Mouse (Mus musculus) bone marrow, adult 2 months (tissue): ENCODE measurements around the gene Tdrd7. TPM values are rescaled to one million over a fixed set of nuclear protein-coding genes. Genes with fewer than 3 reads are reported as not detected.

Experiments used
- H3K27ac ChIP-seq: fragments of 200-500 bp; 2 replicates; pipeline ENCODE4 v1.5.1; 2012; ENCODE audit warnings: low read depth, mild to moderate bottlenecking, control low read depth, inconsistent platforms, low read length; ENCODE audit not compliant: control insufficient read depth, poor library complexity, insufficient read depth
- H3K4me1 ChIP-seq: fragments of 200-500 bp; 2 replicates; pipeline ENCODE4 v1.6.1; 2011; ENCODE audit warnings: low read length; ENCODE audit not compliant: control insufficient read depth, insufficient read depth
- H3K4me3 ChIP-seq: fragments of 200-500 bp; replicated peaks from 2 replicates; pipeline ENCODE3; 2011; ENCODE audit warnings: mild to moderate bottlenecking, low read depth, low read length, control low read depth; ENCODE audit not compliant: control insufficient read depth
- CTCF ChIP-seq: fragments of 200-500 bp; IDR thresholded peaks from 2 replicates; pipeline ENCODE4 v1.5.1; 2011; ENCODE audit warnings: low read length, control low read depth; ENCODE audit not compliant: control insufficient read depth, insufficient read depth
- POLR2A ChIP-seq: fragments of 200-500 bp; IDR thresholded peaks from 2 replicates; pipeline ENCODE4 v1.6.1; 2011; ENCODE audit warnings: low read depth, mild to moderate bottlenecking, control low read depth, low read length, borderline replicate concordance; ENCODE audit not compliant: control insufficient read depth
- WGBS: fragments of 180-500 bp; shearing (Covaris S2); methylation state at CpG from one replicate; pipeline ENCODE4 v1.1.7; 2018; 5-methylcytosine and 5-hydroxymethylcytosine counted together
- polyA plus RNA-seq: library from polyadenylated mRNA; stranded (reverse); fragments of >200 nt; gene quantifications from 2 replicates; pipeline ENCODE4 v1.2.4, GENCODE M21; 2011; ENCODE audit warnings: low replicate concordance; ENCODE audit not compliant: missing spikeins, insufficient read depth, insufficient read length

Tdrd7 gene
- polyA plus RNA-seq, 1 experiment, result 15.2 TPM

DNA sequence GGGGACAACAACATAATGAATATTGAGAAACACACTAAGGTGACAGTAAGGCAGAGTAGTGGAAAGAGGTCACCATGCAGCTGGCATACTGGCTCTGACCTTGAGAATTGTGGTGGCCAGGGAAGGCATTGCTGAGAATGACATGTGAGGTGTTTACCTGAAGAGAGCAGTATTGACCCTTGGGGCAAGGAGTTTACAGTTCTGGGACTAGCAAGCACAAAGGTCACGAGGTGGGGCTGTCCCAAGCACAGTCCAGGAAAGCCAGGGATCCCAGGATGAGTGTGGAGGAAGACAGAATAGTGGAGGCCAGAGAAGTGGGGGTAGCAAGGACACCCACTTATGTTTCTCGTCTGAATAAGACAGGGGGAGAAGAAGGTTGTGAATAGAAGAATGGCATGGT is 14.8 kb downstream of the Tdrd7 start:
- 61% methylated on average over 2 of the region's 2 CpGs for WGBS
- H3K27ac ChIP-seq, result no peak overlapping the region
- TF ChIP-seq CTCF, result no peak

DNA sequence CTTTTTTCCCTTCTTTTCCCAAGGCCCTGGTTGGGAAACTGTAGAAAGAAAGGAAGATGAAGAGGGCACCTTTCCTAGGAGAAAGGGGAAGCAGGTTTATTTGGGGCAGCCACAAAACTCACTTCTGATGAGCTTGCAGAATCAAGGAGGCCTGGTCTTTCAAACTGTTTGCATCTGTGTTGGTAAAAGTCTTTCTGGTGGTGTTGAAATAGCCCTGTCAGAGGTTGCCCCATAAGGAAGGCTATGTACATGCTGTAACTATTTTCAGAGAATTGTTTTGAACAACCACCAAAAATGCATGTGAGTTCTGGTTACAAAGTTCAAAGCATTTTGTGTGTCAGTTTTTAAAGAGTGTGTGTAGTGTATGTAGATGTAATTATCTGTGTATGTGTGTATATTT is 15.9 kb downstream of the Tdrd7 start:
- H3K4me1 ChIP-seq, result peaks cover 3% of the 10 kb centered on the region
- no peak overlapping the region; the same call in 1 of the 2 replicates for H3K27ac ChIP-seq
- no peak overlapping the region for H3K4me3 ChIP-seq
- no peak for TF ChIP-seq POLR2A
- no peak for TF ChIP-seq CTCF

More for the DNA sequence above, 14.8 kb downstream of the Tdrd7 start:
- Histone ChIP-seq H3K4me1 (peaks cover 3% of the 10 kb centered on the region), H3K4me3 (no peak overlapping the region)

DNA sequence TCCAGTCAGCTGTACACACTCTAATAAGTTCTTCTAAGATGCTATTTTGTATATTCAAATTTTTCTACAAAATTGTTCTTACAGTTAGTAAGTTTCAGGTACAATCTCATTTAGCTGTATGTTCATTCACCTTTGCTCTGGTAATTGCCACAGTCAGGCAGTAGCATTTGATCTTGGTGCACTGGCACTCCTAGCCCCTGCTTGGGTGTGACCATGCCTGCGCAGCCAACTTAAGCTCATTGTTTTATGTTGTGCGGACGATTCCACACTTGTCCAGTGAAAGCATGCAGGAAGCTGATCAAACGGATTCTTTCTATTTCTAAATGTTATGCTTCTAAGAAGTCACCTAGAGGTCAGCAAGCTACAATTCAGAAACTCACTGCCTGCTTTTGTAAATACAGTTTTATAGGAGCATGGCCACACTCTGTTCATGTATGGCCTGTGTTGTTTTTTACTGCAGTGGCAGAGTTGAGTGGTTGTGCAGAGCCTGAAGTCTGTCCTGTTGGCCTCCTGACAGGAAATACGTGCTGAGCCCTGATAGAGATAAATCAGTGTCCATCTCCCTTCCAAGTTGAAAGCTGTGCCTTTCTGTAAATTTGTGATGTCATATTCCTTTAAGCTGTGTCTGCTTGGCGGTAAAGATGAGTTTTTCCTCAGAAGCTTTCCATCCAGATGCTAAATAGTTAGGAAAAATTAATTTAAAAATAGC is 25.4 kb downstream of the Tdrd7 start:
- no peak overlapping the region for H3K27ac ChIP-seq
- WGBS, result 79% methylated on average over 6 of the region's 6 CpGs
- H3K4me1 ChIP-seq, result no peaks in the 10 kb centered on the region
- TF ChIP-seq POLR2A (no peak), CTCF (no peak)
- H3K4me3 ChIP-seq, result no peak overlapping the region

DNA sequence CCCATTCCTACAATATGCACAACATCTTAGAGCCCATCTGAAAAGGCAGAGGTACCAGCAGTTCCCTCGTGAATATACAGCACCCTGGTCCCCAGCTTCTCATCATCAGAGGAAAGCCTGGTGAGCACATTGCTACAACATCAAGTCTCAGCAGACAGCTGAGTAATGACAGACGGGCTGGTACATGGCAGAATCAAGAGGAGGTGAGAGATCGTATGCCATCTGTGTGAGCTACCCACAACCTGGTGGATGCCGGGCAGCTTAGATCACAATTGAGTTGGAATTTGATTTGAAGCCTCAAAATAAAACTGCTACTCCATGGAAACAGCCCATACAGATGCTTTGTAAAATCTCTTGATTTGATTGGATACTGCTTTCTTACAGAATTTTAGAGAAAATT is 33.4 kb downstream of the Tdrd7 start:
- Histone ChIP-seq H3K27ac (no peak overlapping the region), H3K4me3 (no peak overlapping the region), H3K4me1 (no peaks in the 10 kb centered on the region; the same call in 1 of the 2 replicates)
- 90% methylated on average over 4 of the region's 4 CpGs for WGBS
- no peak for TF ChIP-seq POLR2A
- TF ChIP-seq CTCF, result no peak

DNA sequence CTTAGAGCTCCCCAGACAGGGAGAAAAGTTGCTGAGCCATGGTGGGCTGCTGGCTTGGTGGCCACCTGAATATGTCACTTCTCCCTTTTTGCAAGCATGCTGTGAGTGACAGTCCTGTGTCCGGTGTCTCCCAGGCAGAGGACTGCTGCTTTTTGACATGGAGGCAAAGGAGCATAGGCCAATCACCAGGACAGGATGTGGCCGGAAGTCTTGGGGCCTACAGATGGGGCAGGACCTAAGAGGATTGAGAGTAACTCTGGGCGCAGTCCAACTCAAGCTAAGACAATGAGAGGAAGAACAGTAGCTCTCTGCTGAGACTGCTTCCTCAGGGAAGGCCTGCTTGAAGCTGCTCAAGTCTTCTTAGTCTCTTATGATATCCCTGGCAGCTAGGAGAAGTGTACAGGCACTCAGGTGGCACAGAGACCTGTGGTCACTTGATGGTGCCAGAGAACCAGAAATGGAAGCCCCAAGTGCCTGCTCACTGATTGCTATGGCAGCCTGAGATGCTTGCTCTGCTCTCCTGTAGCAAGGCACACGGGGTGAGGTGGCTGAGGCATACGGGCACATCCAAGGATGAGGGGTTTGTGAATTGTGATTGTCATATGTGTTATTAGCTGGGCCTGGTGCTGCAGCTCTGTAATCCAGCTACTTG is 43.1 kb downstream of the Tdrd7 start:
- Histone ChIP-seq H3K4me1 (no peaks in the 10 kb centered on the region; the same call in 1 of the 2 replicates), H3K27ac (no peak overlapping the region), H3K4me3 (no peak overlapping the region)
- WGBS, result 49% methylated on average over 5 of the region's 5 CpGs
- no peak for TF ChIP-seq POLR2A
- peak; percentile 9; the same call in 1 of the 2 replicates for TF ChIP-seq CTCF

DNA sequence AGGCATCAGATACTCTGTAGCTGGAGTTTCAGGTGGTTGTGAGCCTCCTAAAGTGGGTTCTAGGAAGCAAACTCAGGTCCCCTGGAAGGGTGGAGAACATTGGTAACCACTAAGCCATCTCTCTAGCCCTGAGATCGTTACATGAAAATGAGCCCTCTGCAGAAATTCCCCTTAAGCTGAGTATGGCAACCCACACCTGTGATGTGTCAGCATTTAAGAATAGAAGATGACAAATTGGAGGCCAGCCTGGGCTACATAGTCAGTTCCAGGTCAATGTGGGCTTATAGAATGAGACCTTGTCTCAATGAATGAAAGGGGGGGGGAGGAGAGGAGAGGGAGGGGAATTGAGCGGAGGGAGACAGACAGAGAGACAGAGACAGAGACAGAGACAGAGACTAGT is 46.6 kb downstream of the Tdrd7 start:
- H3K4me1 ChIP-seq, result no peaks in the 10 kb centered on the region; the same call in 1 of the 2 replicates
- 83% methylated on average over 2 of the region's 2 CpGs for WGBS
- TF ChIP-seq CTCF (no peak), POLR2A (no peak)
- H3K4me3 ChIP-seq, result no peak overlapping the region
- no peak overlapping the region for H3K27ac ChIP-seq

DNA sequence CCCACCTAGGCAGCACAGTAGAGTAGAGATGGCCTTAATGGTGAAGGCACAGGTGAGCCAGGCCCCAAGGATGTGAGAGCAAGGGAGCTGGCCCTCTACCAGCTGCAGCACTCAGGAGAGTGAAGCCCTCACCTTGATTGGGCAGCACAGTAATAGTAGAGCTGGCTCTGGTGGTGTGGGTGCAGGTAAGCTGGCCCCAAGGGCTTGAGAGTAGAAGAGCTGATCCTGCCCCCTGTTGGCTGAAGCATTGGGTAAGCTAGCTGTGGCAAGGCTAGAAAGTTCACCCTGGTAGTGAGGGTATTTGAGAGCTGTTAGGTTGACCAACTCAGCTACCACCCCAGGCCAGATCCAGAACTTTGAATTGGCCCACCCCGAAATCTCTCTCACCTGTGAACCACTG is 50.5 kb downstream of the Tdrd7 start:
- 71% methylated on average over 1 of the region's 1 CpGs for WGBS
- TF ChIP-seq POLR2A, result no peak
- no peak overlapping the region for H3K4me3 ChIP-seq
- no peaks in the 10 kb centered on the region for H3K4me1 ChIP-seq
- H3K27ac ChIP-seq, result no peak overlapping the region

DNA sequence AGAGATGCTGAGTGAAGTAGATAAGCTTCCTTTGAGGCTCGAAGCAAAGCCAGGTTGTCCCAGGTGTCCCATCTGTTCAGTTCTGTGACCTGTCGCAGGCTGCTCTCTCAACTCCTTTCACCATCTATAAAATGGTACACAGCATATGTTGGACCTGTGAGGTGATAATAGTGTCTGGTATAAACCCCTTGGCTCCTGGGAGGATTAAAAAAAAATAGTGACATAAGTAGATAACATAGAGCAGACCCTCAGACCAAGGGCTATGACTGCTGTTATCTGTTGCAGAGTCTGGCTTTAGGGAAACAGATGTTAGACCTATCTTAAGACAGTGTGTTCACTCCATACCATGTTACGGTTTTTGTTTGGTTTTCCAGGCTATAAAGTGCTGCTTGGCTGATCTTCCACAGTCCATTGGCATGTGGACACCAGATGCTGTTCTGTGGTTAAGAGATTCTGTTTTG is 57.9 kb downstream of the Tdrd7 start:
- no peak overlapping the region for H3K4me3 ChIP-seq
- H3K27ac ChIP-seq, result no peak overlapping the region
- WGBS, result 65% methylated on average over 3 of the region's 3 CpGs
- TF ChIP-seq CTCF (no peak), POLR2A (no peak)
- H3K4me1 ChIP-seq, result no peaks in the 10 kb centered on the region
